Mouse (Mus musculus): Measurements from ENCODE around the gene Hlcs.

GRCm38 (mm10) chr16:94128236-94128835 is 185.0 kb downstream of the Hlcs start:
- no peak for TF ChIP-seq CTCF (IDR thresholded peaks at IDR 0.05; ENCODE audit: control insufficient read depth, insufficient read depth, low read length)
- no peak for TF ChIP-seq POLR2A (IDR thresholded peaks at IDR 0.05; ENCODE audit: borderline replicate concordance, control insufficient read depth, low read depth, low read length)

All from bone marrow, adult 2 months (tissue).